Mouse (Mus musculus) lung, adult 2 months (tissue): ENCODE data around the gene Mgmt.

Experiments used
- CTCF ChIP-seq: fragments of 200-500 bp; IDR thresholded peaks from 2 replicates; pipeline ENCODE4 v1.5.1; 2011; ENCODE audit warnings: mild to moderate bottlenecking, low read length, control low read depth; ENCODE audit not compliant: insufficient read depth
- POLR2A ChIP-seq: fragments of 200-500 bp; IDR thresholded peaks from 2 replicates; pipeline ENCODE4 v1.6.1; 2011; ENCODE audit warnings: low read depth, mild to moderate bottlenecking, control low read depth, low read length, borderline replicate concordance; ENCODE audit errors: extremely low read depth

GRCm38 (mm10) chr7:136942414-136942813 lies 48.0 kb downstream of the Mgmt start:
- TF ChIP-seq CTCF = no peak
- TF ChIP-seq POLR2A = no peak
